Mouse (Mus musculus) thymus, adult 2 months (tissue): ENCODE measurements around the gene Acap1.

Experiments used
- CTCF ChIP-seq: fragments of 200-500 bp; IDR thresholded peaks from 2 replicates; pipeline ENCODE4 v1.5.1; 2012; ENCODE audit warnings: mild to moderate bottlenecking, control low read depth, low read length, moderate library complexity, borderline replicate concordance; ENCODE audit not compliant: control insufficient read depth, poor library complexity, insufficient read depth; ENCODE audit errors: extremely low read depth
- POLR2A ChIP-seq: fragments of 200-500 bp; IDR thresholded peaks from 2 replicates; pipeline ENCODE4 v1.6.1; 2012; ENCODE audit warnings: mild to moderate bottlenecking, low read length, control low read depth, moderate library complexity; ENCODE audit not compliant: control insufficient read depth, poor library complexity, insufficient read depth; ENCODE audit errors: extremely low read depth

DNA sequence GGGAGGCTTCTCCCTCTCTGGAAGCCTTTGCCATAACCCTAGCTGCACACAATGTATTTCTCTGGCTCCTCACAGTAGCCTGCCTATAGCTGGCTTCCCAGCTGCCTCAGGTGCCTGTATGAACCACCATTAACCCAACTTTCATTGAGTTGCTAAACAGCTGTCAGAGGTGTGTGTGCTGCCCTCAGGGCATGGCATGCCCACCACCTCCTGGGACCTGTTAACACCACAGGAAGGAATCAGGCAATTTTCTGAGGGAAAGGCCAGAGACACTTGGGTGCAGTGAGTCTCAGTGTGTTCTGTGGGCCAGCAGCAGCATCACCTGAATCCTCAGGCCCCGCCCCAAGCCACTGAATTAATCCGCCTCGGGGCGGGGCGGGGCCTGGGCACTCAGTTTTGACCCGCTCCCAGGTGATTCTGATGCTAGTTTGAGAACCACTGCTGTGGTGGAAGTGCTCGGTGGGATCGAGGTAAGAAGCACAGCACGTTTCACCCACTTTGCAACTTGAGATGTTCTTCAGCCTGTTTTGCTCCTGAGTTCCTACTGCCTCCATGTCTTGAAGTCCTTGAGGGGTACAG, 43.2 kb upstream of the Acap1 start:
- no peak for TF ChIP-seq POLR2A
- no peak for TF ChIP-seq CTCF
